Mouse (Mus musculus): ENCODE measurements around the gene Jazf1.

Jazf1 gene

GRCm38 (mm10) chr6:52797252-52797800 lies 271.1 kb downstream of the Jazf1 start:
- DNase-seq (ENCODE audit: low read depth, low spot score) = peak; percentile 25

- no peak for DNase-seq (ENCODE audit: low read depth, low spot score)
Observed at GRCm38 (mm10) chr6:52796691-52797090, 271.7 kb downstream of the Jazf1 start.

GRCm38 (mm10) chr6:52796035-52796598 lies 272.3 kb downstream of the Jazf1 start:
- no peak for DNase-seq (ENCODE audit: low read depth, low spot score)

GRCm38 (mm10) chr6:52795029-52795841 lies 273.2 kb downstream of the Jazf1 start:
- DNase-seq (ENCODE audit: low read depth, low spot score) = no peak

GRCm38 (mm10) chr6:52792455-52792854 lies 276.0 kb downstream of the Jazf1 start:
- DNase-seq (ENCODE audit: low read depth, low spot score) = no peak

- peak; percentile 67 for DNase-seq (ENCODE audit: low read depth, low spot score)
Observed at GRCm38 (mm10) chr6:52790781-52791180, 277.6 kb downstream of the Jazf1 start.

- DNase-seq (ENCODE audit: low read depth, low spot score) = peak; percentile 49
Observed at GRCm38 (mm10) chr6:52790316-52790715, 278.1 kb downstream of the Jazf1 start.

- no peak for DNase-seq (ENCODE audit: low read depth, low spot score)
Observed at GRCm38 (mm10) chr6:52779546-52779945, 288.9 kb downstream of the Jazf1 start.

GRCm38 (mm10) chr6:52778523-52778922 lies 289.9 kb downstream of the Jazf1 start:
- no peak for DNase-seq (ENCODE audit: low read depth, low spot score)

- DNase-seq (ENCODE audit: low read depth, low spot score) = no peak
Observed at GRCm38 (mm10) chr6:52777034-52777433, 291.4 kb downstream of the Jazf1 start.

GRCm38 (mm10) chr6:52775956-52776355 lies 292.5 kb downstream of the Jazf1 start:
- no peak for DNase-seq (ENCODE audit: low read depth, low spot score)

GRCm38 (mm10) chr6:52775350-52775749 lies 293.1 kb downstream of the Jazf1 start:
- DNase-seq (ENCODE audit: low read depth, low spot score) = no peak

- no peak for DNase-seq (ENCODE audit: low read depth, low spot score)
Observed at GRCm38 (mm10) chr6:52773132-52773531, 295.3 kb downstream of the Jazf1 start.

GRCm38 (mm10) chr6:52770789-52771188 lies 297.6 kb downstream of the Jazf1 start:
- no peak for DNase-seq (ENCODE audit: low read depth, low spot score)

GRCm38 (mm10) chr6:52765206-52765605 lies 303.2 kb downstream of the Jazf1 start:
- DNase-seq (ENCODE audit: low read depth, low spot score) = no peak

- DNase-seq (ENCODE audit: low read depth, low spot score) = no peak
Observed at GRCm38 (mm10) chr6:52752832-52753231, 315.6 kb downstream of the Jazf1 start.

GRCm38 (mm10) chr6:52734630-52735029 lies 333.8 kb downstream of the Jazf1 start:
- DNase-seq (ENCODE audit: low read depth, low spot score) = no peak

- DNase-seq (ENCODE audit: low read depth, low spot score) = no peak
Observed at GRCm38 (mm10) chr6:52730338-52730737, 338.1 kb downstream of the Jazf1 start.

GRCm38 (mm10) chr6:52724805-52725439 lies 343.5 kb downstream of the Jazf1 start:
- DNase-seq (ENCODE audit: low read depth, low spot score) = peak; percentile 58

All from ES-CJ7 (cell line).